Mouse (Mus musculus) left cerebral cortex, postnatal 25 days (tissue): Measurements from ENCODE around the gene Banf1. TPM values are rescaled to one million over a fixed set of nuclear protein-coding genes. Genes with fewer than 3 reads are reported as not detected.

Source experiments
- DNase-seq, 2 experiments: peaks; one replicate each; pipeline ENCODE4 v3.0.0; 2022; ENCODE audit warnings: low spot score in 2 of 2, mixed read lengths in 1 of 2
- intact Hi-C: fragments of 180-260 bp; cut with DNase I; formaldehyde crosslinking; loops from one replicate; pipeline ENCODE4 v1.15.1; 2025
- total RNA-seq, 2 experiments: library from RNA; stranded (reverse); gene quantifications; 2 replicates each; pipeline ENCODE4 v1.2.3; 2021

The Banf1 gene
- total RNA-seq, 2 experiments from 2014 or later, result 83.4 to 84.4 TPM

GRCm38 (mm10) chr19:5337975-5338374, 29.0 kb downstream of the Banf1 start:
- peak; percentile 73 to 76 for DNase-seq

GRCm38 (mm10) chr19:5335441-5335840, 31.5 kb downstream of the Banf1 start, which contains the start of gene Catsper1:
Gene Catsper1, plus strand, starts transcription at chr19:5335741.
- intact Hi-C loops, result no loop called here
- no peak for DNase-seq

More at GRCm38 (mm10) chr19:5337975-5338374, 29.0 kb downstream of the Banf1 start:
- intact Hi-C loops, result no loop called here

DNA sequence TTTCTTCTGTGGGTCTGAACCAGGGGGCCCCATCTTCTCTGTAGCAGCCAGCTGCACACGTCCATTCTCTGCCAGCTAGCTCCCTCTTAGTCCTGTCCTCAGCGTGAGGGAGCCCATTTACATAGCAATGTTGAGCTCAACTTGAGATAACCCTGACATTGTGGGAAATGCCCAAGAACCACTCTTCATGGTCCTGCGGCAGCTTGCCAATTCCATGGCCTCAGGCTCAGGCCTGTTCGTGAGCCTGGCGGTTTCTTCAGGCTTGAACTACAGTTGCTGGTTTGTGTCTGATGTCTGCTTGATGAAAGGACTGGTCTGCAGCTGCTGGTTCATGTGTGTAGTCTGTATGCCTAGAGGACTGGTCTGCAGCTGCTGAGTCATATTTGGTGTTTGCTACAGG, 32.2 kb downstream of the Banf1 start:
- intact Hi-C loops, result no loop called here
- DNase-seq, result no peak

- DNase-seq, result no peak
- intact Hi-C loops, result no loop called here
Observed at GRCm38 (mm10) chr19:5327970-5328369, 39.0 kb downstream of the Banf1 start.

- intact Hi-C loops, result no loop called here
- DNase-seq, result no peak
Observed at GRCm38 (mm10) chr19:5323801-5324200, 43.2 kb downstream of the Banf1 start.

Other genes with a start within 250 kb of the Banf1 start
- gene Klc2, start 248.6 kb downstream of the Banf1 start, total RNA-seq, result 100 to 1,000 TPM; 245 to 251 TPM
- gene Pacs1, start 94.0 kb downstream of the Banf1 start, total RNA-seq, result 10 to 100 TPM; 60.3 to 62.2 TPM
- 100 to 1,000 TPM; 196 to 198 TPM for gene Sf3b2, start 71.7 kb downstream of the Banf1 start, total RNA-seq
- 10 to 100 TPM; 84.3 to 92.4 TPM for gene Gal3st3, start 68.8 kb downstream of the Banf1 start, total RNA-seq
- not detected for gene Catsper1, start 31.4 kb downstream of the Banf1 start, total RNA-seq
- gene Cst6, start 17.6 kb downstream of the Banf1 start, total RNA-seq, result 10 to 100 TPM; 21.2 to 23.9 TPM
- gene Eif1ad, start 427 bp downstream of the Banf1 start, total RNA-seq, result 10 to 100 TPM; 24.9 to 25.6 TPM
- gene Sart1, start 21.5 kb upstream of the Banf1 start, total RNA-seq, result 10 to 100 TPM; 87.9 to 92.8 TPM
- not detected for gene Tsga10ip, start 35.4 kb upstream of the Banf1 start, total RNA-seq
- 100 to 1,000 TPM; 197 to 233 TPM for gene Drap1, start 57.8 kb upstream of the Banf1 start, total RNA-seq
- 10 to 100 TPM; 70.2 to 73.3 TPM for gene AI837181, start 58.0 kb upstream of the Banf1 start, total RNA-seq
- gene Fosl1, start 80.4 kb upstream of the Banf1 start, total RNA-seq, result not detected
- gene Ccdc85b, start 90.7 kb upstream of the Banf1 start, total RNA-seq, result 10 to 100 TPM; 26.4 to 27.9 TPM
- 10 to 100 TPM; 81.9 to 92.9 TPM for gene Fibp, start 93.4 kb upstream of the Banf1 start, total RNA-seq
- gene Ctsw, start 101.3 kb upstream of the Banf1 start, total RNA-seq, result under 1 TPM; 0.73 to 0.80 TPM
- 10 to 100 TPM; 15.2 to 16.4 TPM for gene Efemp2, start 106.8 kb upstream of the Banf1 start, total RNA-seq
- 10 to 100 TPM; 30.7 to 30.9 TPM for gene Mus81, start 121.2 kb upstream of the Banf1 start, total RNA-seq
- gene Cfl1, start 123.3 kb upstream of the Banf1 start, total RNA-seq, result 1,000 to 10,000 TPM; 1,474 to 1,552 TPM
- 1 to 10 TPM; 5.1 to 7.7 TPM for gene 1700020D05Rik, start 136.6 kb upstream of the Banf1 start, total RNA-seq
- 10 to 100 TPM; 80.4 to 81.0 TPM for gene Snx32, start 143.4 kb upstream of the Banf1 start, total RNA-seq
- gene Ovol1, start 193.5 kb upstream of the Banf1 start, total RNA-seq, result not detected
- gene Ap5b1, start 200.9 kb upstream of the Banf1 start, total RNA-seq, result 1 to 10 TPM; 5.2 to 6.4 TPM
- 10 to 100 TPM; 68.0 to 82.1 TPM for gene Rnaseh2c, start 234.7 kb upstream of the Banf1 start, total RNA-seq
- 10 to 100 TPM; 83.9 to 93.4 TPM for gene Kat5, start 243.1 kb upstream of the Banf1 start, total RNA-seq